11 mouse cellular contexts compared by ENCODE assay signal in the genomic region with DNA sequence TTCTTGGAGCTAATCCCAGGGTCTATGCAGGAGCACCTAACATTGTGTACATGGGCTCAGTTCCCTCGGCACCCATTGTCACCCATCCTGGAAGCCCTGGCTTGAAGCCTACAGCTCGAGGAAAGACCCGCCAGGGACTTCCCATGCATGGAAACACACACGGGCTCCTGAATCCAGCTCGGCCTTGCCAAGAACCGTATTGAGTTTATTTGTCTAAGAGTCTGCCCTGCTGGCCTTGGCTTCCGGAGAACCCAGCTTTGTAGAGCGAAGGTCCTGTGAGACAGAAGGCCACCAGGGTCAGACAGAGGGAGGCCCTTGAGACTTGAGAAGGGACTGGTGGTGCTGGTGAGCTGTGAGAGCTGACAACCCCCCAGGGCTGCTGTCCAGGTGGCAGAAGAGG.
DNase-seq lines count a peak whose midpoint lies in the region; ATAC-seq and TF ChIP-seq lines count a peak whose summit lies in the region.
"Had no signal": no experiment of that assay in that cellular context is flagged by ENCODE, and none has a peak within 500 bp of the region (broad histone marks: within the 10 kb centered on the region; RNA-seq: fewer than 3 reads in every experiment).

No protein-coding gene starts in this region.

- no peak overlapping the region for H3K9ac ChIP-seq in kidney, postnatal 0 days (ENCODE audit: low read depth, low read length)
- H3K9ac ChIP-seq in hindbrain, embryonic 16.5 days (ENCODE audit: low read depth, low read length) = no peak overlapping the region
- H3K9ac ChIP-seq: limb, embryonic 13.5 days; midbrain, embryonic 12.5 days had no signal

- H3K4me2 ChIP-seq in kidney, postnatal 0 days (ENCODE audit: low read length) = no peak overlapping the region
- no peak overlapping the region for H3K4me2 ChIP-seq in hindbrain, embryonic 16.5 days (ENCODE audit: low read length)
- H3K4me2 ChIP-seq: limb, embryonic 13.5 days; midbrain, embryonic 12.5 days had no signal

- no peaks in the 10 kb centered on the region for H3K9me3 ChIP-seq in kidney, postnatal 0 days (replicated peaks; ENCODE audit: low read length)
- no peaks in the 10 kb centered on the region for H3K9me3 ChIP-seq in hindbrain, embryonic 16.5 days (ENCODE audit: control insufficient read depth, low read length)
- H3K9me3 ChIP-seq: G1E; limb, embryonic 13.5 days; midbrain, embryonic 12.5 days had no signal

- H3K4me3 ChIP-seq in kidney, postnatal 0 days (replicated peaks; ENCODE audit: low read depth, low read length) = no peak overlapping the region
- H3K4me3 ChIP-seq in hindbrain, embryonic 16.5 days (ENCODE audit: low read length) = no peak overlapping the region
- H3K4me3 ChIP-seq: limb, embryonic 13.5 days; midbrain, embryonic 12.5 days had no signal

- H3K27me3 ChIP-seq in kidney, postnatal 0 days (ENCODE audit: insufficient read depth, low read length) = no peaks in the 10 kb centered on the region
- H3K27me3 ChIP-seq in hindbrain, embryonic 16.5 days (replicated peaks; ENCODE audit: control insufficient read depth, insufficient read depth, low read length) = no peaks in the 10 kb centered on the region
- H3K27me3 ChIP-seq: limb, embryonic 13.5 days; midbrain, embryonic 12.5 days had no signal

- DNase-seq in adrenal gland, adult (ENCODE audit: inconsistent age in 2 of 2, low spot score in 1 of 2) = peak; percentile 69 to 85
- no peak for DNase-seq in adrenal gland, postnatal 4 days (ENCODE audit: low spot score in 2 of 2)
- DNase-seq in ovary, adult 18-20 months (ENCODE audit: low spot score) = peak; percentile 54
- no peak for DNase-seq in ovary, postnatal 10 days (ENCODE audit: low spot score)
- DNase-seq in kidney, postnatal 0 days (ENCODE audit: low spot score) = peak; percentile 75
- DNase-seq in lung, postnatal 36 days = peak; percentile 92
- no peak for DNase-seq in cerebellum, postnatal 14 days

- TF ChIP-seq CTCF in kidney, postnatal 0 days (IDR thresholded peaks at IDR 0.05; ENCODE audit: low read depth) = no peak

- WGBS in kidney, postnatal 0 days = 15% methylated on average over 8 of the region's 8 CpGs
- 61% methylated on average over 8 of the region's 8 CpGs for WGBS in hindbrain, embryonic 16.5 days

- H3K4me1 ChIP-seq in kidney, postnatal 0 days (replicated peaks; ENCODE audit: insufficient read depth, low read length) = peaks cover 58% of the 10 kb centered on the region
- peaks cover 52% of the 10 kb centered on the region for H3K4me1 ChIP-seq in hindbrain, embryonic 16.5 days (ENCODE audit: control insufficient read depth, insufficient read depth, low read depth, low read length)

- no peak overlapping the region for H3K27ac ChIP-seq in kidney, postnatal 0 days
- H3K27ac ChIP-seq in hindbrain, embryonic 16.5 days (ENCODE audit: low read depth, low read length) = no peak overlapping the region
- H3K27ac ChIP-seq: limb, embryonic 13.5 days; midbrain, embryonic 12.5 days had no signal

- H3K36me3 ChIP-seq in kidney, postnatal 0 days (ENCODE audit: insufficient read depth, low read length) = no peaks in the 10 kb centered on the region
- H3K36me3 ChIP-seq in hindbrain, embryonic 16.5 days (ENCODE audit: control insufficient read depth, insufficient read depth, low read length) = no peaks in the 10 kb centered on the region
- H3K36me3 ChIP-seq: limb, embryonic 13.5 days; midbrain, embryonic 12.5 days had no signal

- no peak for ATAC-seq in kidney, postnatal 0 days (replicated peaks; ENCODE audit: low FRiP score, low read depth)
- ATAC-seq in hindbrain, embryonic 16.5 days = no peak

Comparison
In these comparisons a context has a peak if more than half of its experiments do, and no peak if none do; other contexts are left out.
1. DNase-seq: peak in adrenal gland, adult (2 of 2), ovary, adult 18-20 months (single experiment), kidney, postnatal 0 days (single experiment) and lung, postnatal 36 days (single experiment); none in adrenal gland, postnatal 4 days (0 of 2), ovary, postnatal 10 days (single experiment) and cerebellum, postnatal 14 days (0 of 2).